Mouse (Mus musculus): Measurements from ENCODE around the gene Rhot2.
"Not testable (repeated sequence)": the region's sequence is repeated elsewhere in the genome, so short reads cannot be mapped to it uniquely, and the experiment has no call there.

Gene Rhot2

GRCm38 (mm10) chr17:25828712-25829557, 15.7 kb downstream of the Rhot2 start, which contains the start of gene Jmjd8:
Jmjd8 (plus strand) TSS chr17:25828867.
- DNase-seq (ENCODE audit: low read depth, low spot score): peak; percentile 87

GRCm38 (mm10) chr17:25828223-25828594, 16.4 kb downstream of the Rhot2 start:
- no peak for DNase-seq (ENCODE audit: low read depth, low spot score)

- DNase-seq (ENCODE audit: low read depth, low spot score): no peak
These were observed 17.0 kb downstream of the Rhot2 start for GRCm38 (mm10) chr17:25827546-25828222.

- DNase-seq (ENCODE audit: low read depth, low spot score): no peak
These were observed 17.6 kb downstream of the Rhot2 start for GRCm38 (mm10) chr17:25827011-25827410.

GRCm38 (mm10) chr17:25825984-25826570, 18.6 kb downstream of the Rhot2 start:
- no peak for DNase-seq (ENCODE audit: low read depth, low spot score)

GRCm38 (mm10) chr17:25825311-25825710, 19.3 kb downstream of the Rhot2 start:
- no peak for DNase-seq (ENCODE audit: low read depth, low spot score)

GRCm38 (mm10) chr17:25824362-25825142, 20.1 kb downstream of the Rhot2 start:
- DNase-seq (ENCODE audit: low read depth, low spot score): peak; percentile 83

GRCm38 (mm10) chr17:25823452-25823851, 21.2 kb downstream of the Rhot2 start, which contains the start of gene Wdr24:
Wdr24 (plus strand) TSS chr17:25823627.
- DNase-seq (ENCODE audit: low read depth, low spot score): peak; percentile 94

- DNase-seq (ENCODE audit: low read depth, low spot score): no peak
These were observed 25.5 kb downstream of the Rhot2 start for GRCm38 (mm10) chr17:25818851-25819780.

- no peak for DNase-seq (ENCODE audit: low read depth, low spot score)
These were observed 27.0 kb downstream of the Rhot2 start for GRCm38 (mm10) chr17:25817662-25818061.

- no peak for DNase-seq (ENCODE audit: low read depth, low spot score)
These were observed 31.2 kb downstream of the Rhot2 start for GRCm38 (mm10) chr17:25813471-25813870.

GRCm38 (mm10) chr17:25810890-25811289, 33.8 kb downstream of the Rhot2 start:
- no peak for DNase-seq (ENCODE audit: low read depth, low spot score)

- DNase-seq (ENCODE audit: low read depth, low spot score): no peak
These were observed 34.9 kb downstream of the Rhot2 start for GRCm38 (mm10) chr17:25809606-25810340.

GRCm38 (mm10) chr17:25808789-25809605, 35.7 kb downstream of the Rhot2 start, which contains the start of gene Fbxl16:
Fbxl16 (plus strand) TSS chr17:25809085.
- DNase-seq (ENCODE audit: low read depth, low spot score): no peak

GRCm38 (mm10) chr17:25808028-25808427, 36.6 kb downstream of the Rhot2 start:
- DNase-seq (ENCODE audit: low read depth, low spot score): no peak

- DNase-seq (ENCODE audit: low read depth, low spot score): not testable (repeated sequence)
These were observed 37.2 kb downstream of the Rhot2 start for GRCm38 (mm10) chr17:25807452-25807851.

GRCm38 (mm10) chr17:25806507-25806906, 38.1 kb downstream of the Rhot2 start:
- no peak for DNase-seq (ENCODE audit: low read depth, low spot score)

- no peak for DNase-seq (ENCODE audit: low read depth, low spot score)
These were observed 41.7 kb downstream of the Rhot2 start for GRCm38 (mm10) chr17:25802825-25803517.

All from A20 (cell line).